Mouse (Mus musculus) thymus, adult 2 months (tissue): ENCODE measurements around the gene Trak2. TPM values are rescaled to one million over a fixed set of nuclear protein-coding genes. Genes with fewer than 3 reads are reported as not detected.
A peak's percentile ranks its signal among the peaks of the same experiment; 100 is the strongest.
"Not testable (repeated sequence)": the region's sequence is repeated elsewhere in the genome, so short reads cannot be mapped to it uniquely, and the experiment has no call there.

ENCODE experiments used
- DNase-seq: peaks from one replicate; pipeline ENCODE4 v3.0.0; 2021
- H3K27ac ChIP-seq: fragments of 200-500 bp; 2 replicates; pipeline ENCODE4 v1.5.1; 2012; ENCODE audit warnings: low read length, control low read depth; ENCODE audit not compliant: control insufficient read depth, insufficient read depth
- H3K27me3 ChIP-seq: fragments of 200-500 bp; 2 replicates; pipeline ENCODE4 v1.6.1; 2012; ENCODE audit warnings: mild to moderate bottlenecking, low read length, moderate library complexity, mixed read lengths; ENCODE audit not compliant: control insufficient read depth, insufficient read depth
- H3K36me3 ChIP-seq: fragments of 200-500 bp; 2 replicates; pipeline ENCODE4 v1.6.1; 2012; ENCODE audit warnings: mild to moderate bottlenecking, low read length, moderate library complexity; ENCODE audit not compliant: control insufficient read depth, insufficient read depth
- H3K4me1 ChIP-seq: fragments of 200-500 bp; replicated peaks from 2 replicates; pipeline ENCODE4 v1.6.1; 2012; ENCODE audit warnings: low read length; ENCODE audit not compliant: control insufficient read depth, insufficient read depth
- H3K4me3 ChIP-seq: fragments of 200-500 bp; 2 replicates; pipeline ENCODE4 v1.5.1; 2012; ENCODE audit warnings: mild to moderate bottlenecking, low read length, control low read depth, moderate library complexity; ENCODE audit not compliant: control insufficient read depth, insufficient read depth
- CTCF ChIP-seq: fragments of 200-500 bp; IDR thresholded peaks from 2 replicates; pipeline ENCODE4 v1.5.1; 2012; ENCODE audit warnings: mild to moderate bottlenecking, control low read depth, low read length, moderate library complexity, borderline replicate concordance; ENCODE audit not compliant: control insufficient read depth, poor library complexity, insufficient read depth; ENCODE audit errors: extremely low read depth
- POLR2A ChIP-seq: fragments of 200-500 bp; IDR thresholded peaks from 2 replicates; pipeline ENCODE4 v1.6.1; 2012; ENCODE audit warnings: mild to moderate bottlenecking, low read length, control low read depth, moderate library complexity; ENCODE audit not compliant: control insufficient read depth, poor library complexity, insufficient read depth; ENCODE audit errors: extremely low read depth
- WGBS: fragments of 180-500 bp; shearing (Covaris S2); methylation state at CpG from one replicate; pipeline ENCODE4 v1.1.7; 2018; 5-methylcytosine and 5-hydroxymethylcytosine counted together
- polyA plus RNA-seq: library from polyadenylated mRNA; depleted of rRNA; stranded (reverse); fragments of >200 nt; gene quantifications from 2 replicates; pipeline ENCODE4 v1.2.3, GENCODE M21; 2012

Gene Trak2
- polyA plus RNA-seq, 1 experiment: 46.6 TPM

GRCm38 (mm10) chr1:58917566-58917965 lies 55.7 kb downstream of the Trak2 start:
- Histone ChIP-seq H3K36me3 (peaks cover 62% of the 10 kb centered on the region), H3K4me1 (no peaks in the 10 kb centered on the region), H3K27ac (no peak overlapping the region), H3K4me3 (no peak overlapping the region), H3K27me3 (no peaks in the 10 kb centered on the region)
- no peak for TF ChIP-seq CTCF
- TF ChIP-seq POLR2A: no peak
- DNase-seq: no peak
- WGBS: 96% methylated on average over 6 of the region's 6 CpGs

DNA sequence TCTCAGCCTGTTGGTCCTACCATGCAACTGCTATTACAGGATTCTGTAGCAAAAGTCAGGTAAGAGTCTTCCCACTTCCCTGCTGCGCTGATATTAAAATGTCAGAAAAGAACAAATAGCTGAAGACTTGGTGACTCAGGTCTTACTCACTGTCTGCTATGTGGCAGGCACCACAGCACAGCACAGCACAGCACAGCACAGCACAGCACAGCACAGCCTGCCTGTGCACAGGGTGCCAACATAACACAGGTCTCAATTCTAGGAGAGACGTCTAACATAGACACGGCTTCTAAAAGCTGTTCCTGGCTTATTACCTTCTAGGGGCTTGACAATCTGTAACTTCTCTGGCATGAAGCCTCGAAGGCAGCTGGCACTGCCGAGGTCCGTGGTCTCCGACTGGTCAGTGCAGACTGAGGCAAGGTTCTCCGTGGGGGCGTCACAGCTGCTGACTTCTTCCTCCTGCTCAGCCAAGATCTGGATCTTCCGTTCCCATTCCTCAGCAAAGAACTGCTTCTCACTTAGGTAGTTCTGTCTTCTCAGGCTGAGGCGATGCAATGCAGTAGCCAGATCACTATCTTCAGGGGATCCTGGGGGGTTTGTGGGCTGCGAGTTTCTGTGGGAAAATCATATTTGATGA lies 63.5 kb downstream of the Trak2 start:
- Histone ChIP-seq H3K36me3 (peaks cover 67% of the 10 kb centered on the region), H3K4me1 (no peaks in the 10 kb centered on the region), H3K27ac (no peak overlapping the region), H3K27me3 (no peaks in the 10 kb centered on the region), H3K4me3 (no peak overlapping the region)
- TF ChIP-seq POLR2A (no peak), CTCF (no peak)
- DNase-seq: no peak
- 97% methylated on average over 12 of the region's 12 CpGs for WGBS

DNA sequence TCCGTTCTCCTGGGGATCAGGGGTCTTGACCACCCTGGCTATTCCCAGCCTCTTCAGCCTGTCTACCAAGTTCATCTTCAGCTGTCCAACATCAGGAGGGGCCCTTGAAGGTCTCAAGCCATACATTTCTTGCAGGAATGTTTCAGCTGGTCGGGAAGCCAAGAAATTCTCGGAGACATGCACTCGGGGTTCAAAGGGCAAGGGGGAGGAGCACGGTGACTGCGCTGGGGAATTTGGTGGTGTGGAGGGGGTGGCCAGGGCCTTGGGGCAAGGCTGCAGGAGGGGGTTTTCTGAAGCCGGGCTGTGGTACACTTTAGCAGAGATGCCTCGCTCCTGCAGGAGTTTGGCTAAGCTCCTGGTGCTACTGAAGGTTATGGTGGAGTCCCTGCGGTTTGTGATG lies 69.5 kb downstream of the Trak2 start:
- TF ChIP-seq POLR2A (no peak), CTCF (no peak)
- no peak overlapping the region for H3K4me3 ChIP-seq
- no peak overlapping the region for H3K27ac ChIP-seq
- WGBS: 97% methylated on average over 9 of the region's 9 CpGs
- H3K27me3 ChIP-seq: no peaks in the 10 kb centered on the region
- H3K36me3 ChIP-seq: peaks cover 36% of the 10 kb centered on the region
- no peaks in the 10 kb centered on the region for H3K4me1 ChIP-seq
- DNase-seq: no peak

DNA sequence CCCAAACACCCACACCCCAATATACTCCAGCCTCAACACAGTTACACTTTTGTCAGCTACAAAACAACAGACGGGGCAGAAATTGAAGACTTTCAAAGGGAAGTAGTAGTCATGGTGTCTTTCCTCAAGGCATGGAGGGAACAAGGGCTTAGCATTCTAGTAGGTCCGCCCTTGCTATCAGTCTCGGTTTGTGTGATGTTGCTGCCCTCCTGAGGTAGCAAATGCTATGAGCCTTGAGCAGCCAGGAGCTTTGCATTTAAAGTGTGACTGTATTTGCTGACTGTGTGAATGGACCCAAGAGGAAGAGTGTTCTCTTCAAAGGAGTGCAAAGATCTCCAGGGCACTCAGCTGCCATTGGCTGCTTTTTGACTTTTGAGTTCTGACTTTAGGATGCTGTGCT lies 75.7 kb downstream of the Trak2 start:
- not testable (repeated sequence) for H3K27ac ChIP-seq, H3K27me3 ChIP-seq, H3K4me3 ChIP-seq, H3K4me1 ChIP-seq, H3K36me3 ChIP-seq
- 9% methylated on average over 3 of the region's 3 CpGs for WGBS
- peak; percentile 42 for DNase-seq

DNA sequence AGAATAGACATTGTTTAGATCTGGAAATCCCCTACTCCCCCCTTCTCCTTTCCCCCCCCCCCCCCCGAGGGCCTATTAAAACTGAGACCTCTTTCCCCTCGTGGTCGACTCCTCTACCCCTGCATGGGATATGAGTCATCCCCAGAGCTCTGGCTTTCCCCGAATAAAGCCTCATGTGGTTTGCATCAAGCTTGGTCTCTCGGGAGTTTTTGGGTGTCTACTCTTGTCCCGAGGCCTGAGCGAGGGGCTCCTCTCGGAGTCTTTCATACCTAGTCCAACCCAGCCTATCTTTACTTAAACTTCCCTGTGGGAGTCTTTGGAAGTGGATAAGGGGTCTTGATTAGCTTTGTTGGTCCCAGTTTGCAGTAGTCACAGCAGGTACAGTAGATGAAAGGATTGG lies 80.8 kb downstream of the Trak2 start:
- not testable (repeated sequence) for H3K4me3 ChIP-seq, H3K36me3 ChIP-seq, H3K27ac ChIP-seq, H3K27me3 ChIP-seq, H3K4me1 ChIP-seq, DNase-seq
- 79% methylated on average over 8 of the region's 8 CpGs for WGBS

DNA sequence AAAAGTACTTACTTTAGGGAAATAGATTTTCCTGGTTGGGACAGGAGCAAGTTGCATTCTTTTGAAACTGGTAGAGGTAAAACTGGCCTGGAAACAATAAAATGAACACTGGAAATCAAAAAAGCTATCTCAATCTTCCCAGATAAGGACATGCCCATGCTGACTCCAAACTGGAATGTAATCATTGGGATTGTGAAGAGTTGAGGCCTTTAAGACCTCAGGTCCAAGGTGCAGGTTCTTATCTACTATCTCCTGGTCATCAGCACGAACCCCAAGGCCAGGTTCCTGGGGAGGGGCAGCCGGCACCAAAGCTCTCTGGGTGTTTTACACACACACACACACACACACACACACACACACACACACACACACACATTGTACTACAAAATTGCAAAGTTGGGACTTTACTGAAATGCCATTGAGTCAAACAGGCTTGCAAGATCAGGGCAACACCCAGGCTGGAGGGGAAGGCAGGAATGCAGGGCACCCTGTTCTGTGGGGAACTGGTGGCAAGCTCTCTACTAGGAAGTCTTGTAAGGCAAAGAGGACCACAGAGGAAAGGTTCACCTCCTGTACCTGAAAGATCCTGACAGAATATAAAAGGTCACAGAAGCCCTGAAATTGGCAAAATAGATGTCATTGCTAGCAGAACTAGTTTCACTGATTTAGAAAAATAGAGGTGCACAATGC lies 81.6 kb downstream of the Trak2 start:
- not testable (repeated sequence) for H3K36me3 ChIP-seq, H3K4me3 ChIP-seq, H3K4me1 ChIP-seq, H3K27me3 ChIP-seq, DNase-seq, H3K27ac ChIP-seq
- 83% methylated on average over 2 of the region's 2 CpGs for WGBS

- DNase-seq, H3K36me3 ChIP-seq, H3K4me3 ChIP-seq, H3K27me3 ChIP-seq, H3K4me1 ChIP-seq, H3K27ac ChIP-seq: not testable (repeated sequence)
- WGBS: 95% methylated on average over 4 of the region's 5 CpGs
Measured at GRCm38 (mm10) chr1:58890697-58891290, 82.4 kb downstream of the Trak2 start.
